Mouse (Mus musculus): ENCODE data around the gene Olfr1445. TPM values are rescaled to one million over a fixed set of nuclear protein-coding genes. Genes with fewer than 3 reads are reported as not detected.

Olfr1445 gene
- not detected in 2 replicates for polyA plus RNA-seq (2015; fragmentation: Nextera tagmentation; extraction: Ambion mirVana)

GRCm38 (mm10) chr19:12883555-12883954 is at the start of gene Olfr1445:
Gene Olfr1445, plus strand, starts transcription at chr19:12883855.
- Histone ChIP-seq H3K27me3 (ENCODE audit: control insufficient read depth, insufficient read depth, low read depth, low read length) (no peaks in the 10 kb centered on the region), H3K4me3 (ENCODE audit: low read length) (no peak within 1 kb of the TSS), H3K4me2 (ENCODE audit: low read depth, low read length) (no peak within 1 kb of the TSS), H3K27ac (ENCODE audit: low read length) (no peak within 1 kb of the TSS), H3K9me3 (ENCODE audit: control insufficient read depth, low read length) (no peaks in the 10 kb centered on the region), H3K36me3 (ENCODE audit: control insufficient read depth, insufficient read depth, low read length) (no peaks in the 10 kb centered on the region), H3K4me1 (replicated peaks; ENCODE audit: control insufficient read depth, insufficient read depth, low read length) (no peaks in the 10 kb centered on the region), H3K9ac (ENCODE audit: low read length) (no peak within 1 kb of the TSS)
- WGBS: 79% methylated on average over 2 of the region's 2 CpGs
- ATAC-seq (ENCODE audit: low read depth): no peak

GRCm38 (mm10) chr19:12838507-12838906 is 45.1 kb upstream of the Olfr1445 start:
- Histone ChIP-seq H3K9ac (ENCODE audit: low read length) (no peak overlapping the region), H3K27ac (ENCODE audit: low read length) (no peak overlapping the region), H3K9me3 (ENCODE audit: control insufficient read depth, low read length) (no peaks in the 10 kb centered on the region), H3K4me3 (ENCODE audit: low read length) (no peak overlapping the region), H3K4me1 (replicated peaks; ENCODE audit: control insufficient read depth, insufficient read depth, low read length) (no peaks in the 10 kb centered on the region), H3K4me2 (ENCODE audit: low read depth, low read length) (no peak overlapping the region), H3K27me3 (ENCODE audit: control insufficient read depth, insufficient read depth, low read depth, low read length) (no peaks in the 10 kb centered on the region), H3K36me3 (ENCODE audit: control insufficient read depth, insufficient read depth, low read length) (no peaks in the 10 kb centered on the region)
- WGBS: 82% methylated on average over 1 of the region's 1 CpGs
- no peak for ATAC-seq (ENCODE audit: low read depth)

- Histone ChIP-seq H3K27ac (ENCODE audit: low read length) (no peak within 1 kb of the TSS), H3K4me2 (ENCODE audit: low read depth, low read length) (no peak within 1 kb of the TSS), H3K36me3 (ENCODE audit: control insufficient read depth, insufficient read depth, low read length) (no peaks in the 10 kb centered on the region), H3K27me3 (ENCODE audit: control insufficient read depth, insufficient read depth, low read depth, low read length) (no peaks in the 10 kb centered on the region), H3K4me3 (ENCODE audit: low read length) (no peak within 1 kb of the TSS), H3K9me3 (ENCODE audit: control insufficient read depth, low read length) (no peaks in the 10 kb centered on the region), H3K4me1 (replicated peaks; ENCODE audit: control insufficient read depth, insufficient read depth, low read length) (no peaks in the 10 kb centered on the region), H3K9ac (ENCODE audit: low read length) (no peak within 1 kb of the TSS)
- no peak for ATAC-seq (ENCODE audit: low read depth)
Measured at GRCm38 (mm10) chr19:12846382-12846781, 37.3 kb upstream of the Olfr1445 start, which contains the start of gene Gm5244. Gene Gm5244, plus strand, starts transcription at chr19:12846682.

- no peak for ATAC-seq (ENCODE audit: low read depth)
- WGBS: 56% methylated on average over 1 of the region's 1 CpGs
- H3K9me3 ChIP-seq (ENCODE audit: control insufficient read depth, low read length): no peaks in the 10 kb centered on the region
- no peaks in the 10 kb centered on the region for H3K36me3 ChIP-seq (ENCODE audit: control insufficient read depth, insufficient read depth, low read length)
- no peaks in the 10 kb centered on the region for H3K27me3 ChIP-seq (ENCODE audit: control insufficient read depth, insufficient read depth, low read depth, low read length)
- no peaks in the 10 kb centered on the region for H3K4me1 ChIP-seq (replicated peaks; ENCODE audit: control insufficient read depth, insufficient read depth, low read length)
- no peak within 1 kb of the TSS for H3K27ac ChIP-seq (ENCODE audit: low read length)
- H3K9ac ChIP-seq (ENCODE audit: low read length): no peak within 1 kb of the TSS
- no peak within 1 kb of the TSS for H3K4me3 ChIP-seq (ENCODE audit: low read length)
- no peak within 1 kb of the TSS for H3K4me2 ChIP-seq (ENCODE audit: low read depth, low read length)
Measured at GRCm38 (mm10) chr19:12856983-12857382, 26.7 kb upstream of the Olfr1445 start, which contains the start of gene Olfr1444. Gene Olfr1444, plus strand, starts transcription at chr19:12857283.

GRCm38 (mm10) chr19:12893424-12893823 is 9.8 kb downstream of the Olfr1445 start, which contains the start of gene Olfr1446:
Gene Olfr1446, minus strand, starts transcription at chr19:12893524.
- Histone ChIP-seq H3K36me3 (ENCODE audit: control insufficient read depth, insufficient read depth, low read length) (no peaks in the 10 kb centered on the region), H3K4me1 (replicated peaks; ENCODE audit: control insufficient read depth, insufficient read depth, low read length) (no peaks in the 10 kb centered on the region), H3K27ac (ENCODE audit: low read length) (no peak within 1 kb of the TSS), H3K4me2 (ENCODE audit: low read depth, low read length) (no peak within 1 kb of the TSS), H3K27me3 (ENCODE audit: control insufficient read depth, insufficient read depth, low read depth, low read length) (no peaks in the 10 kb centered on the region), H3K9ac (ENCODE audit: low read length) (no peak within 1 kb of the TSS), H3K9me3 (ENCODE audit: control insufficient read depth, low read length) (no peaks in the 10 kb centered on the region), H3K4me3 (ENCODE audit: low read length) (no peak within 1 kb of the TSS)
- WGBS: 65% methylated on average over 1 of the region's 1 CpGs
- no peak for ATAC-seq (ENCODE audit: low read depth)

- no peak within 1 kb of the TSS for H3K9ac ChIP-seq (ENCODE audit: low read length)
- no peak within 1 kb of the TSS for H3K27ac ChIP-seq (ENCODE audit: low read length)
- H3K4me3 ChIP-seq (ENCODE audit: low read length): no peak within 1 kb of the TSS
- H3K36me3 ChIP-seq (ENCODE audit: control insufficient read depth, insufficient read depth, low read length): no peaks in the 10 kb centered on the region
- no peaks in the 10 kb centered on the region for H3K9me3 ChIP-seq (ENCODE audit: control insufficient read depth, low read length)
- H3K27me3 ChIP-seq (ENCODE audit: control insufficient read depth, insufficient read depth, low read depth, low read length): no peaks in the 10 kb centered on the region
- WGBS: 94% methylated on average over 1 of the region's 1 CpGs
- no peak within 1 kb of the TSS for H3K4me2 ChIP-seq (ENCODE audit: low read depth, low read length)
- no peak for ATAC-seq (ENCODE audit: low read depth)
- H3K4me1 ChIP-seq (replicated peaks; ENCODE audit: control insufficient read depth, insufficient read depth, low read length): no peaks in the 10 kb centered on the region
Measured at GRCm38 (mm10) chr19:12903643-12904042, 20.0 kb downstream of the Olfr1445 start, which contains the start of gene Olfr1447. Gene Olfr1447, minus strand, starts transcription at chr19:12903743.

- H3K9me3 ChIP-seq (ENCODE audit: control insufficient read depth, low read length): no peaks in the 10 kb centered on the region
- H3K4me3 ChIP-seq (ENCODE audit: low read length): no peak within 1 kb of the TSS
- H3K27ac ChIP-seq (ENCODE audit: low read length): no peak within 1 kb of the TSS
- 63% methylated on average over 1 of the region's 1 CpGs for WGBS
- no peak within 1 kb of the TSS for H3K9ac ChIP-seq (ENCODE audit: low read length)
- ATAC-seq (ENCODE audit: low read depth): no peak
- H3K4me2 ChIP-seq (ENCODE audit: low read depth, low read length): no peak within 1 kb of the TSS
- H3K27me3 ChIP-seq (ENCODE audit: control insufficient read depth, insufficient read depth, low read depth, low read length): no peaks in the 10 kb centered on the region
- H3K4me1 ChIP-seq (replicated peaks; ENCODE audit: control insufficient read depth, insufficient read depth, low read length): no peaks in the 10 kb centered on the region
- H3K36me3 ChIP-seq (ENCODE audit: control insufficient read depth, insufficient read depth, low read length): no peaks in the 10 kb centered on the region
Measured at GRCm38 (mm10) chr19:12924319-12924718, 40.7 kb downstream of the Olfr1445 start, which contains the start of gene Olfr1448. Gene Olfr1448, minus strand, starts transcription at chr19:12924419.

GRCm38 (mm10) chr19:12930540-12930939 is 46.9 kb downstream of the Olfr1445 start, which contains the start of gene Olfr1449:
Gene Olfr1449, plus strand, starts transcription at chr19:12930840.
- H3K27ac ChIP-seq (ENCODE audit: low read length): no peak within 1 kb of the TSS
- H3K4me1 ChIP-seq (replicated peaks; ENCODE audit: control insufficient read depth, insufficient read depth, low read length): no peaks in the 10 kb centered on the region
- H3K4me3 ChIP-seq (ENCODE audit: low read length): no peak within 1 kb of the TSS
- no peak for ATAC-seq (ENCODE audit: low read depth)
- H3K36me3 ChIP-seq (ENCODE audit: control insufficient read depth, insufficient read depth, low read length): no peaks in the 10 kb centered on the region
- no peaks in the 10 kb centered on the region for H3K9me3 ChIP-seq (ENCODE audit: control insufficient read depth, low read length)
- no peak within 1 kb of the TSS for H3K9ac ChIP-seq (ENCODE audit: low read length)
- H3K27me3 ChIP-seq (ENCODE audit: control insufficient read depth, insufficient read depth, low read depth, low read length): no peaks in the 10 kb centered on the region
- no peak within 1 kb of the TSS for H3K4me2 ChIP-seq (ENCODE audit: low read depth, low read length)
